Mouse (Mus musculus) spleen, adult 2 months (tissue): ENCODE results near the gene Shbg. TPM values are rescaled to one million over a fixed set of nuclear protein-coding genes. Genes with fewer than 3 reads are reported as not detected.

ENCODE experiments used
- DNase-seq, 2 experiments: peaks; one replicate each; pipeline versions ENCODE4 v3.0.0 to v3.0.0-alpha.2; 2012 to 2021; ENCODE audit warnings: low spot score in 2 of 2, low read depth in 1 of 2
- H3K27ac ChIP-seq: fragments of 200-500 bp; 2 replicates; pipeline ENCODE4 v1.5.1; 2012; ENCODE audit warnings: low read length, inconsistent platforms; ENCODE audit not compliant: insufficient read depth
- H3K27me3 ChIP-seq: fragments of 200-500 bp; 2 replicates; pipeline ENCODE4 v1.6.1; 2012; ENCODE audit warnings: mild to moderate bottlenecking, moderate library complexity, low read length, inconsistent platforms; ENCODE audit not compliant: control insufficient read depth, insufficient read depth
- H3K36me3 ChIP-seq: fragments of 200-500 bp; 2 replicates; pipeline ENCODE4 v1.6.1; 2012; ENCODE audit warnings: mild to moderate bottlenecking, low read length, inconsistent platforms; ENCODE audit not compliant: control insufficient read depth, insufficient read depth
- H3K4me1 ChIP-seq: fragments of 200-500 bp; 2 replicates; pipeline ENCODE4 v1.6.1; 2011; ENCODE audit warnings: inconsistent platforms; ENCODE audit not compliant: control insufficient read depth, insufficient read depth, insufficient read length
- H3K4me3 ChIP-seq: fragments of 200-500 bp; 2 replicates; pipeline ENCODE4 v1.5.1; 2011; ENCODE audit warnings: mild to moderate bottlenecking, inconsistent platforms; ENCODE audit not compliant: insufficient read depth, insufficient read length; ENCODE audit errors: extremely low read depth
- CTCF ChIP-seq: fragments of 200-500 bp; IDR thresholded peaks from 2 replicates; pipeline ENCODE4 v1.5.1; 2011; ENCODE audit warnings: mild to moderate bottlenecking, inconsistent platforms; ENCODE audit not compliant: insufficient read depth, insufficient read length, insufficient replicate concordance; ENCODE audit errors: extremely low read depth
- POLR2A ChIP-seq: fragments of 200-500 bp; IDR thresholded peaks from 2 replicates; pipeline ENCODE4 v1.6.1; 2011; ENCODE audit warnings: low read depth, low read length, inconsistent platforms
- WGBS: fragments of 180-500 bp; shearing (Covaris S2); methylation state at CpG from one replicate; pipeline ENCODE4 v1.1.7; 2018; 5-methylcytosine and 5-hydroxymethylcytosine counted together
- polyA plus RNA-seq: library from polyadenylated mRNA; depleted of rRNA; stranded (reverse); fragments of >200 nt; gene quantifications from 2 replicates; pipeline ENCODE4 v1.2.3, GENCODE M21; 2012

Gene Shbg
- polyA plus RNA-seq, 1 experiment, result not detected

DNA sequence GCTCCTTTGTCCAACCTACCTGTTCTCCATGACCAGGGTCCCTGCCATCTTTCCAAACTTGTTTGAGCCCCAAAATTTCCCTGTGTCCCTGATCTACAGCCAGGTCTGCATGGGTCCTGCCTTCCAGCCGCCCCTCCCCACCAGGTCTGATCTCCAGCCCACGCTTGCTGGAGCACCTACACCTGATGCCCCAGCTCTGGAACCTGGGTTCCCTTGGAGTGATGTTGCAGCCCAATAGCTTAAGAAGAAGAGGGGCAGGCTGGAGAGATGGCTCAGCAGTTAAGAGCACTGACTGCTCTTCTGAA lies 11.3 kb downstream of the Shbg start:
- DNase-seq, result no peak
- 86% methylated on average over 2 of the region's 2 CpGs for WGBS
- Histone ChIP-seq H3K4me3 (no peak overlapping the region), H3K4me1 (peaks cover 4% of the 10 kb centered on the region; the same call in 1 of the 2 replicates), H3K27me3 (peaks cover 12% of the 10 kb centered on the region), H3K27ac (no peak overlapping the region), H3K36me3 (no peaks in the 10 kb centered on the region)
- TF ChIP-seq CTCF, result no peak
- TF ChIP-seq POLR2A, result no peak

DNA sequence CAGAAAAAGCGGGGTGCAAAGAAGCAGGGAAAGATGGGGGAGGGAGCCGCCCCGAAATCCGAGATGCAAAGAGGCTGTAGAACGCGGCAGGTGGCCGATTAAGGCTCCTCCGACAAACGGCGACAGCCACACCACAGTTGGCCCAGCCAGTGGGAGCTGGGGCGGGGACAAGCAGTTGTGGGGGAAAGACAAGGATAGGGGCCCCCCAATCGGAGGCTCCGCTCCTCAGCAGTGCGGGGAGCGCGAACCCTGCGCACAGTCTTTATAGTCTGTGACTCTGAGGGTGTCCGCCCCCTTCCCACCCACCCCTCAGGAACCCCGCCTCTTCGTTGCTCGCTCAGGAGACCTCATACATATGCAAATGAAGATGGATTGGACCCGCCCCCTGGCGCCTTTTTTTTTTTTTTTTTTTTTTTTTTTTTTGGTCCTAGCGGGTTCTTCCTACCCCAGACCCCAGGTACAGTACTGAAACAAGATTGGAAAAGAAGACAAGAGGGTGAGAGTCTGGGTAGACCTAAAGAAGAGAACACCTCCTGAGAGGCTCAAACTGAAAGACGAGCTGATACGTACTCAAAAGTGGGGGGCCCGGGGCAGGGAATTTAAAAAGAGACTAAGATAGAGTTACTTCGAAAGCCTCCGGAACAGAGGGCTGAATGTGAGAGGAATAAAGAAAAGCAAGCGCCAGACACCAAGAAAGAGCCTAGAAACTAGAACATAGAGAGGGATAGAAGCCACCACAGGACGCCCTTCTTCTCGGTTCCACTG lies 11.8 kb downstream of the Shbg start, which contains the start of gene Atp1b2:
TSS of gene Atp1b2 (minus strand) at position 217 of the 765 bp plus-strand sequence.
- peaks cover 4% of the 10 kb centered on the region; the same call in 1 of the 2 replicates for H3K4me1 ChIP-seq
- peak within 1 kb of the TSS; percentile 56 for H3K4me3 ChIP-seq
- 2% methylated on average over 32 of the region's 32 CpGs for WGBS
- DNase-seq, result peak in 1 of 2 experiments; percentile 36
- peak within 1 kb of the TSS; percentile 13; the same call in 1 of the 2 replicates for H3K27ac ChIP-seq
- peaks cover 12% of the 10 kb centered on the region for H3K27me3 ChIP-seq
- peak; percentile 22; the same call in 1 of the 2 replicates for TF ChIP-seq POLR2A
- TF ChIP-seq CTCF, result no peak
- H3K36me3 ChIP-seq, result no peaks in the 10 kb centered on the region

DNA sequence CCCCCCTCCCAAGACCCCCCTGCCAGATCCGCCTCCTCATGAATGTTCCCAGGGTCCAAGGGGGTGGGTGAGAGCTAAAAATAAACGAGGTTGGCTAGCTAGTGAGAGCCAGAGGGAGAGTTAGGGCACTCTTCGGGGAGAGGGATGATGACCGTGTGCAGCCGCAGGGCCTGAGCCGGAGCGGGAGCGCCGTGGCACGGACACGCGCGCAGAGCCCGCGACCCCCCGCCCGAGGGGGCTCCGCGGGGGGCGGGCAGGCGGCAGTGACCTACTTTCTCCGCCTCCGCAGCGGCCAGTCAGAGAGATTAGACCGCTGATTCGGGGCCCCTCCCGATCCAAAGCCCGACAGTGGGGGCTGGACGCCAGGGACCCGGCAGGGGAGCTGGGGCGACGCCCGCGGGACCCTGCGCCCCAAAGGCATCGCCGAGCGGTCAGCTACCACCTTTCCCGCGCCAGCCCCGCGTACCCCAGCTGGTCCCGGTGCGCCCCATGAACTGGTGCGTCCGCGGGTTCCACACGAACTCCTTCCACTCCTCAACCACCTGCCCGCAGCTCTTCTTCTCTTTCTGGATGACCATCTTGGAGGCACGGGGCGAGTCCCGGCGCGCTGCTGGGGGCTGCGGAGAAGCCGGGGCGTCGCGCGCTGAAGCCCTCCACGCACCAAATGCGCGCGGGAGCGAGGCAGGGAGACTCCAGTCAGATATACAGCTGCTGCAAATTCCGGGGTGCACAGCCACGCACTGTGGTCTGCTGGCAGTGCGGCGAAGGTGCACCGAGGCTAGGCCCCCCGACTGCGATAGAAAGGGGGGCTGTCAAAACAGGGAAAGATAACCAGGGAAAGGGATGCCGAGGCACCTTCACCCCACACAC lies 12.7 kb downstream of the Shbg start:
- no peak for DNase-seq
- peaks cover 12% of the 10 kb centered on the region for H3K27me3 ChIP-seq
- H3K4me3 ChIP-seq, result peak overlapping the region; percentile 56
- WGBS, result 3% methylated on average over 72 of the region's 73 CpGs
- H3K4me1 ChIP-seq, result peaks cover 4% of the 10 kb centered on the region; the same call in 1 of the 2 replicates
- TF ChIP-seq POLR2A (no peak), CTCF (no peak)
- H3K36me3 ChIP-seq, result no peaks in the 10 kb centered on the region
- H3K27ac ChIP-seq, result peak overlapping the region; percentile 13; the same call in 1 of the 2 replicates

DNA sequence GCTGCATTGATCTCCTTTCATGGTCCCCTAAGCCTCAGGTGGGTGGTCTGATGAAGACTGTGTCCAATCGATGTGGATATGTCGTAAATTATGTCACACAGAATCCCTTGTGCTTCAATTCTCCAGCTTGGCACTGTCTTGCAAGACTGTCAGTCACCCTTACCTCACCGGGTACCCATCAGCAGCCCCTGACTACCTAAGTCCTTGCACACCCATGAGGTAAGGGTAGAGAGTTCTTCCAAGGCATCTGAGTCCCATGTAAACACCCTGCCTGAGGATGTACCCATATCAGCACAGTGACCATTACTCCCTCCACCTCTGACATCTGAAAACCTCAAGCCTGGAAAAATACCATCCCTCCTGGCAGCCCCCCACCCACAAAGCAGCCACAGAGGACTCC lies 13.4 kb downstream of the Shbg start:
- H3K4me1 ChIP-seq, result peaks cover 4% of the 10 kb centered on the region; the same call in 1 of the 2 replicates

DNA sequence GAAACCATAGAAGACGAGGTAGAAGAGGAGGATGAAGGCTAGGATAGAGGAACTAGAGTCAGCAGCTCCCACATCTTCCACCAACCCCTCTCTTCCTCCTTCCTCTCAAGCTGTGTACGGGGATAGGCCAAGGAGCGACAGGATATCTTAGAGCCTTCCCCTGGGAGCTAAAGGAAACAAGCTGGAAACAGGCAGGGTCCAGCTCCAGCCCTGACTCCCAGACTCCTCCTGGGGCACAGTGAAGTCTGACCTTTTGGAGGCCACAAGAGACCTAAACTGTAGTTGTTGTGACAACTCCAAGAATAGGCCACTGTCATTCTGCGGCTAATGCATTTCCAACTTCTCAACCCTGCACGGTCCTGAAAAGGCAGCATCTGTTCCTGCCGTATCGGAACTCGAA lies 14.2 kb downstream of the Shbg start:
- 83% methylated on average over 8 of the region's 8 CpGs for WGBS
- no peak overlapping the region for H3K27ac ChIP-seq
- DNase-seq, result no peak

More for the DNA sequence above, 13.4 kb downstream of the Shbg start:
- Histone ChIP-seq H3K36me3 (no peaks in the 10 kb centered on the region), H3K27ac (no peak overlapping the region), H3K27me3 (peaks cover 12% of the 10 kb centered on the region), H3K4me3 (no peak overlapping the region)
- no peak for TF ChIP-seq CTCF
- no peak for TF ChIP-seq POLR2A
- 58% methylated on average over 3 of the region's 3 CpGs for WGBS
- no peak for DNase-seq

DNA sequence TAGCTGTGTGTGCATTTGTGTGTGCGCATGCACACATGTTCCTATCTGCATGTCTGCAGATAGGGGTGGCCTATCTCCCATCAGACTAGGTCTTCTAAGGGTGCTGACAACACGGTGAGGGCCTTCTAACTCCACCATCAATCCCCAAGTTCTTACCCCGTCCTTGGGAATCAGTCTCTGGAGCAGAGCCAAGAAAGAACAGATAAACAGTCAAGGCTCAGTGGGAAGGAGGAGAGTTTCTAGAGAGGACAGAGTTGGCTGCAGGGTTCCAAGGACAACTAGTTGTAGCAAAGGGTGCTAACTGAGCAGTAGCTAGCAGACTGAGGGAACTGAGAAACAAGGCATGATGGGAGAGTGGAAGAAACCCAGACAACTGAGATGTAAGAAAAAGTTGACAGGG lies 15.9 kb downstream of the Shbg start:
- H3K36me3 ChIP-seq, result no peaks in the 10 kb centered on the region
- 73% methylated on average over 3 of the region's 3 CpGs for WGBS
- H3K4me1 ChIP-seq, result peaks cover 4% of the 10 kb centered on the region; the same call in 1 of the 2 replicates
- H3K27me3 ChIP-seq, result peaks cover 12% of the 10 kb centered on the region
- TF ChIP-seq CTCF, result no peak
- no peak for TF ChIP-seq POLR2A
- DNase-seq, result no peak
- no peak overlapping the region for H3K27ac ChIP-seq
- no peak overlapping the region for H3K4me3 ChIP-seq

More for the DNA sequence above, 14.2 kb downstream of the Shbg start:
- no peak for TF ChIP-seq CTCF
- no peak for TF ChIP-seq POLR2A
- Histone ChIP-seq H3K4me3 (no peak overlapping the region), H3K36me3 (no peaks in the 10 kb centered on the region), H3K4me1 (peaks cover 4% of the 10 kb centered on the region; the same call in 1 of the 2 replicates), H3K27me3 (peaks cover 12% of the 10 kb centered on the region)
